Mouse (Mus musculus) ES-E14 (cell line): ENCODE data around the gene Mycn.

Experiments
- ZC3H11A ChIP-seq: IDR thresholded peaks from 2 replicates; pipeline ENCODE4 v1.6.1; 2012; ENCODE audit warnings: low read depth, mild to moderate bottlenecking, inconsistent platforms, low read length, borderline replicate concordance
- ZNF384 ChIP-seq: IDR thresholded peaks from 2 replicates; pipeline ENCODE4 v1.6.1; 2012; ENCODE audit warnings: low read depth, low read length, inconsistent platforms

DNA sequence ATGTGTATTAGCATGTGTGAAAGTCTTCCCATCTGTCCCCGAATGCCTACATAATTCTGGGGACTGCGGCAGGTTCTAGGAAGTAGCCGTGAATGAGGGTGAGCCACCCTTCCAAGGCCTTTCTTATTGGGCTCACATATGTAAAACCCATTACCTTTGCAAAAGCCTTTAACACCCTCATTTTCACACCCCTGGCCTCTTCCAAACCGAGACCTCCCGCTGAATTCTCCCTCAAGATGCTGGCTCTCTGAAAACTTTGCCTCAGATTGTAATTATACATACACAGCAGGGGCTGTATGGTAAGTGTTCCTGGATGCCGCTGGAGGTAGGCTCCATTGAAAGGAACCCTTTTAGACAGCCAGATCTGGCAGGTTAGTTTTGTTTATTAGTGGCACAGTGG, 1.6 kb upstream of the Mycn start:
- 0 out of 2 replicates have a peak, but pooled peaks have one; percentile 29 for TF ChIP-seq ZNF384
- TF ChIP-seq ZC3H11A = no peak
